Mouse (Mus musculus) small intestine, adult 2 months (tissue): Measurements from ENCODE around the gene Zfp13.

Experiments used
- CTCF ChIP-seq: fragments of 200-500 bp; IDR thresholded peaks from 2 replicates; pipeline ENCODE4 v1.5.1; 2012; ENCODE audit warnings: low read depth, mild to moderate bottlenecking, control low read depth, inconsistent platforms, low read length, moderate library complexity, mixed read lengths; ENCODE audit not compliant: insufficient replicate concordance, insufficient read length; ENCODE audit errors: extremely low read depth
- POLR2A ChIP-seq: fragments of 200-500 bp; IDR thresholded peaks from 2 replicates; pipeline ENCODE4 v1.6.1; 2012; ENCODE audit warnings: low read depth, mild to moderate bottlenecking, control low read depth, inconsistent platforms, low read length, moderate library complexity

DNA sequence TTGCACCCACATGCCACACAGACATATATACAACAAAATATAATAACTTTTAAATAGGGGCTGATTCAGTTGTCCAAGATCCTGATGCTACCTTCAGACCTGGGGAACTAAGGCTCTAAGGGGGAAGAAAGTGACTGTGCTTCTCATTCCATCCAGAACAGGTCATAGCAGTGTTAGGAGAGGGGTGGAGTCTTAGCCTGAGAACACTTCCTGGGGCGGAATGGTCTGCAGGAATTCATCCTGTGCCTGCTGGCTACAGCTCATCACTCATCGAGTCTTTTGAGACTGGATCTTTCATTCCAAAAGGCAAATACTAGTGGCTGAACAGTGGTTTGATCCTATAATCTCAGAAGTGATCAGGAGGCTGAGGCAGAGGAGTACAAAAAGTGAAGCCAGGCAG lies 12.0 kb downstream of the Zfp13 start:
- TF ChIP-seq CTCF: no peak
- TF ChIP-seq POLR2A: no peak
